Mouse (Mus musculus) cerebellum, adult 2 months (tissue): ENCODE measurements around the gene Exoc2. TPM values are rescaled to one million over a fixed set of nuclear protein-coding genes. Genes with fewer than 3 reads are reported as not detected.

Experiments used
- DNase-seq, 2 experiments: peaks; one replicate each; pipeline ENCODE4 v3.0.0; 2021
- H3K27ac ChIP-seq: fragments of 200-500 bp; 2 replicates; pipeline ENCODE4 v1.5.1; 2012; ENCODE audit warnings: low read length, control low read depth, inconsistent platforms; ENCODE audit not compliant: insufficient read depth
- H3K27me3 ChIP-seq: fragments of 200-500 bp; 2 replicates; pipeline ENCODE4 v1.6.1; 2012; ENCODE audit warnings: inconsistent platforms, mild to moderate bottlenecking, low read length, moderate library complexity; ENCODE audit not compliant: control insufficient read depth, insufficient read depth
- H3K4me1 ChIP-seq: fragments of 200-500 bp; 2 replicates; pipeline ENCODE4 v1.6.1; 2011; ENCODE audit warnings: low read length; ENCODE audit not compliant: control insufficient read depth, insufficient read depth
- H3K4me3 ChIP-seq: fragments of 200-500 bp; replicated peaks from 2 replicates; pipeline ENCODE3; 2011; ENCODE audit warnings: mild to moderate bottlenecking, low read depth, low read length, control low read depth; ENCODE audit not compliant: insufficient read depth
- CTCF ChIP-seq: fragments of 200-500 bp; IDR thresholded peaks from 2 replicates; pipeline ENCODE4 v1.5.1; 2011; ENCODE audit warnings: low read depth, mild to moderate bottlenecking, control low read depth, low read length, moderate library complexity, borderline replicate concordance; ENCODE audit not compliant: insufficient read depth
- POLR2A ChIP-seq: fragments of 200-500 bp; IDR thresholded peaks from 2 replicates; pipeline ENCODE4 v1.6.1; 2011; ENCODE audit warnings: low read length, control low read depth, borderline replicate concordance; ENCODE audit not compliant: insufficient read depth
- WGBS: fragments of 180-500 bp; shearing (Covaris S2); methylation state at CpG from one replicate; pipeline ENCODE4 v1.1.7; 2018; 5-methylcytosine and 5-hydroxymethylcytosine counted together
- polyA plus RNA-seq: library from polyadenylated mRNA; depleted of rRNA; stranded (reverse); fragments of >200 nt; gene quantifications from 2 replicates; pipeline ENCODE4 v1.2.3, GENCODE M21; 2012

Exoc2 gene
- polyA plus RNA-seq, 1 experiment: 26.3 TPM

DNA sequence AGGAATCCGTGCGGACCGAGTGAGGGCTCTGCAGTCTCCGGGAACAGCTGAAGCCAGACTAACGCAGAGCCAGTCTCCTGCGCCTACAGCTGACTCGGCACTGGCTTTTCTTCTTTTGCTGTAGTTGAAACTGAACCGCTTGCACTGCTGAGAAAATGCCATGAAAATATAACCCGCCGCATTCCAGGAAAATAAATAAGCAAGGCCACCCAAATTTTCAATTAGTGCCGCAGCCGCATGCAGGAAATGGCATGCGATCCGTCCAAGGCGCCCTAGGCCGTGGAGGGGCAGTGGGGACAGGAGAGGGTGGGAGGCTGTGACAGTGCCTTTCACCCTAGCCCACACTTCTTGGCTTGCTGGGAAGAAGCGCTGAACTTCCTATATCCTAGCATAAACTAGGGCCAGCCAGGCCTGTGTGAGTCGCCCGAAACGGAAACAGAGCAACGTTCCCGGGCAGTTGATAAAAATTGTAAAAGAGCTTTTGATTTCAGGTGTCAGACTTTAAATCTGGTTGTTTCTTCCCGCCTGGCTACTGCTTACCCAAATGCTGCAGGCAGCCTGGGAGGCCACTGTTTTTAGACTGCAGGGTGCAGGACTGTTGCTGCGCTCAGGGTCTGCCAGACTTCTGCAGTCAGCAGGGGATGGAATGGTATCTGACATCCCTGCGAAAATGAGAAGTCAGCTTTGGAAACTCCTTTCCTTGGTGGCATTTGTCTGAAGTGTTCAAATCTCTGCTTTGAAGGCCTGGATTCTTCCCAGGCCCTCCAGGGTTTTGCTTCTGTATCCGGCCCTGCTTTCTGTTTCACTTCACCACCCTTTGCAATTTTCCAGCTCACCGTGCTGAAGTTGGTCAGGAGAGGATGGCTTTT is 11.9 kb upstream of the Exoc2 start:
- WGBS: 4% methylated on average over 27 of the region's 27 CpGs
- Histone ChIP-seq H3K4me1 (peaks cover 2% of the 10 kb centered on the region; the same call in 1 of the 2 replicates), H3K27ac (peak overlapping the region; percentile 64), H3K27me3 (no peaks in the 10 kb centered on the region), H3K4me3 (peak overlapping the region; percentile 73)
- peak; percentile 37; the same call in 1 of the 2 replicates for TF ChIP-seq POLR2A
- no peak for TF ChIP-seq CTCF
- peak; percentile 71 to 75 for DNase-seq

DNA sequence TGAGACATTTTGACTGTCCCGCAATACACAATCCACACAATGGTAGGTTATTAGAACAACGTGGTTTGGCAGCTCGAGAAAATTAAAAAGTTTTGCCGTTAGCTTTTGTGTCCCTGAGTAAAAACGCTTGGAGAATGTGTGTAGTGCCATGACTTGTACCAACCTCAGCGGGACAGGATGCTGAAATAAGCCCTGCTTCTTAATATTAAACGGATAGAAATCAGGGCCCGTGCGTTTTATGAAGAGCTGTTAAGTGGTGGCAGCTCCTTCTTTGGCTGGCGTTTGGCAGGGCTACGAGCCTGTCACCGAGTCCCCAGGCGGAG is 11.3 kb upstream of the Exoc2 start:
- peaks cover 2% of the 10 kb centered on the region; the same call in 1 of the 2 replicates for H3K4me1 ChIP-seq
- no peak overlapping the region for H3K27ac ChIP-seq
- no peak for DNase-seq
- 5% methylated on average over 13 of the region's 13 CpGs for WGBS
- H3K4me3 ChIP-seq: peak overlapping the region; percentile 73
- TF ChIP-seq CTCF (no peak), POLR2A (no peak)
- H3K27me3 ChIP-seq: no peaks in the 10 kb centered on the region

DNA sequence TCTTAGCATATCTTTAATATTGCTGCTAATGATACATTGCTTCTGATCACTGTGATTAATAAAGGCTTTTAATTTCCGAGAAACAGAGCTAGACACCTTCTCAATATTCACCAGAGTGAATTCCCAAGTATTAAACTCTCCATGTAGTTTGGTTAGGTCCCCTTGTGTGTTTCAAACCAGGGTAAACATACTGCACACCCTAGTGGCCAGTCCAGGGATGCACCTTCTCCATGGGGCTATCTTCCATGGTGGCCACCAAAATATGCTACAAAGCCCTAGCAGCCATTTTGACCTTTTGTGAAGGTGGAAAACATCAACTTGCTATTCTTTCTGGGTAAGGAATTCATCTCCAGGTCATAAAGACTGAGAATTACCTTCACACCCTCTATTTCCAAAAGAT is 7.8 kb upstream of the Exoc2 start:
- WGBS: 100% methylated on average over 1 of the region's 1 CpGs
- H3K27me3 ChIP-seq: no peaks in the 10 kb centered on the region
- H3K27ac ChIP-seq: no peak overlapping the region
- DNase-seq: peak in 1 of 2 experiments; percentile 14
- peaks cover 2% of the 10 kb centered on the region; the same call in 1 of the 2 replicates for H3K4me1 ChIP-seq
- TF ChIP-seq POLR2A: no peak
- peak; percentile 41; the same call in 1 of the 2 replicates for TF ChIP-seq CTCF
- no peak overlapping the region for H3K4me3 ChIP-seq

DNA sequence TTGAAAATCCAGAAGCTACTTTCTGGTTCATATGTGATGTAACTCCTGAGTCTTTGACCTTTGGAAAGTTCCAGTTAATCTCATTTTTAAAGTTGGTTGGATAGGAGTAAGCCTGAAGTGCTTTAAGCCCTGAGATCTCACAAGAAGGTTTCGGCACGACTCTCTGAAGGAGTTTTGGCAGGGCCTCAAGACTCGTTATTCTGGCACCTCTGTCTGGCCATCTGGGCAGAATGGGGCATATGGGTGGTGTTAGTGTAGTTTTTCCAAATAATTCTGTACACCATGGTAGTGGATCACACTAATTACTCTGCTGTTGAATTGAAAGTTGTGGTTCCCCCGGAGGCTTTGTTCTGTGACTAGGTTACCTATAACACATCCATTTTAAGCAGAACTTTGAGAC is 4.3 kb upstream of the Exoc2 start:
- WGBS: 14% methylated on average over 4 of the region's 4 CpGs
- Histone ChIP-seq H3K4me1 (no peaks in the 10 kb centered on the region), H3K27ac (no peak overlapping the region), H3K4me3 (no peak overlapping the region), H3K27me3 (no peaks in the 10 kb centered on the region)
- DNase-seq: no peak
- TF ChIP-seq CTCF: no peak
- no peak for TF ChIP-seq POLR2A

DNA sequence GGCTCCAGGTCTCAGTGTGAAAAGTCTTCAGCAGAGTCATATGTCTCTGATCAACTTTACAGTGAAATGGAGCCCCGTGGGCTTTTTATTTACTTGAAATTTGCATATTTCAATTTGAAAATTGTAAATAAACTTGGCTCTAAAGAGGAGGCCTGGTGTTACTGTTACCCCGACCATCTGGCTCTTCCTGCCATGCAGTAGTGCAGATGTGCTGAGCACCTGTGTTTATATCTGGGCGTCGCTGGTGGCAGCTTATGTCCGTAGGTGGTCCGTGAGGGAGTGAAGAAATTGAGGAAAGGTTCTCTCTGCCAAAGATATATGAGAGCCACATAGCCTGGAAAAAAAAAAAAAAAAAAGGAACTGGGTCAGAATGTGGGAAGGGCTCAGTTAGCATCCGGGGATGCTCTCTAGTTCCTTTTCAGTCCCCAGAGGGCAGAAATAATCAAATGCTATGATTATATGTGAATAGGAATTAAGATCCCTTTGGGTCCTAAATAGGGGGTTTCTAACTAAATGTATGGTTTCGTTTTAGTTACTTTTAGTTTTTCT is 2.7 kb upstream of the Exoc2 start:
- no peak overlapping the region for H3K27ac ChIP-seq
- 39% methylated on average over 8 of the region's 8 CpGs for WGBS
- no peak for DNase-seq
- H3K27me3 ChIP-seq: no peaks in the 10 kb centered on the region
- no peaks in the 10 kb centered on the region for H3K4me1 ChIP-seq
- H3K4me3 ChIP-seq: no peak overlapping the region
- TF ChIP-seq CTCF: no peak
- no peak for TF ChIP-seq POLR2A

DNA sequence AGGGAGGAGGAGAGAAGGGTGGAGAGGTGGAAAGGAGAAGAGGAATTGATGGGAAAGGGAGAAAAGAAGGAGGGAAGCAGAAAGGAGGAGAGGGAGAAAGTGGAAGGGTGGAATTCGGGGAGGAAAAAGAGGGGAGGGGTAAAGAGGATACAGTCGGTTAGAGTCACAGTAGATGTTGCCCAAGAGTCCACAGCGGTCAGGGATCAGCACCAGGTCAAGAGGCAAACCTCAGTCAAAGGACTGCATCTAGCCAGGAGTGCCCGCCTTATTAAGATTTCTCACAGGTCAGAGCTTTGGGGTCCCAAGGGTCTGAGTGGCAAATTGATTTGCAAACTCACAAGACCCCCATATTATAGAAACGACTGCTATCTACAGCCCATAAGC is 346 bp upstream of the Exoc2 start:
- Histone ChIP-seq H3K27me3 (no peaks in the 10 kb centered on the region), H3K4me3 (peak overlapping the region; percentile 88), H3K4me1 (no peaks in the 10 kb centered on the region), H3K27ac (peak overlapping the region; percentile 30; the same call in 1 of the 2 replicates)
- no peak for DNase-seq
- WGBS: 19% methylated on average over 5 of the region's 5 CpGs
- no peak for TF ChIP-seq CTCF
- no peak for TF ChIP-seq POLR2A

DNA sequence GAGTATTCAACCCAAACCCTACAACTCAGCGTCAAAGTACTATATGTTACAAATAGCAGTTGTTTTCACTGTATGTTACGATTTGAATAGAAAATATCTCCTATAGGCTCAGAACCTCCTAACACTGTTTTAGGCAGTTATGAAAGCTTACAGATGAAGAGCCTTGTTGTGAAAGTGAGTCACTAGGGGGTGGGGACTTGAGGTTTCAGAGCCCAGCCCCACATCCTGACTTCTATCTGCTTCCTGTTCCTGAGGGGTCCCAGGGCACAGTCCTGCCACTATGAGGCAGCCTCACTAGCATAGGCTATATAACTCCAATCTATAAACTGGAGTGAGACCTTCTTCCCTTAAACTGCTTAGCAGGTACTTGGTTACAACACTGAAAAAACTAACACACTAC is 1.8 kb downstream of the Exoc2 start:
- WGBS: 94% methylated on average over 2 of the region's 2 CpGs
- no peak for DNase-seq
- no peak overlapping the region for H3K27ac ChIP-seq
- H3K4me1 ChIP-seq: no peaks in the 10 kb centered on the region
- no peak for TF ChIP-seq POLR2A
- no peak for TF ChIP-seq CTCF
- no peaks in the 10 kb centered on the region for H3K27me3 ChIP-seq
- H3K4me3 ChIP-seq: no peak overlapping the region

DNA sequence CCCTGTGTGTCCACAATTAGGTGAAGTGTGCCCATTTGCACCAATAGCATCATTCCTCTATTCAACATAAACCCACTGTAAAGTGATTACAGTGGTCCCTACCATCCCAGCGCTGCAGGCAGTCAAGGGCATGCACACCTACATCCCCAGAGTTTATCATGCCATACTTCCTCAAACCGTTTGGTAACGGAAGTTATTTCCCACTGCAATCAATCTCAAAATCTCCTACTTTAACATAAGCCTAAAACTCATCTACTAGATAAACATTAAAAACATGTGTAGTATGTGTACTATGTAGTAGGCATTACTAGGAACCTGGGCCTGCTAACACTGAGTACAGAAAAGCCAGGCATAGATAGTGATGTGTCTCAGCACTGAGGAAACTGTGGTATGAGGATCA is 2.8 kb downstream of the Exoc2 start:
- Histone ChIP-seq H3K4me3 (no peak overlapping the region), H3K27me3 (no peaks in the 10 kb centered on the region), H3K4me1 (no peaks in the 10 kb centered on the region), H3K27ac (no peak overlapping the region)
- TF ChIP-seq POLR2A (no peak), CTCF (no peak)
- 94% methylated on average over 3 of the region's 3 CpGs for WGBS
- no peak for DNase-seq
